Mouse (Mus musculus) bone marrow, adult 2 months (tissue): ENCODE data around the gene Usp33.

Experiments used
- CTCF ChIP-seq: fragments of 200-500 bp; IDR thresholded peaks from 2 replicates; pipeline ENCODE4 v1.5.1; 2011; ENCODE audit warnings: low read length, control low read depth; ENCODE audit not compliant: control insufficient read depth, insufficient read depth
- POLR2A ChIP-seq: fragments of 200-500 bp; IDR thresholded peaks from 2 replicates; pipeline ENCODE4 v1.6.1; 2011; ENCODE audit warnings: low read depth, mild to moderate bottlenecking, control low read depth, low read length, borderline replicate concordance; ENCODE audit not compliant: control insufficient read depth

DNA sequence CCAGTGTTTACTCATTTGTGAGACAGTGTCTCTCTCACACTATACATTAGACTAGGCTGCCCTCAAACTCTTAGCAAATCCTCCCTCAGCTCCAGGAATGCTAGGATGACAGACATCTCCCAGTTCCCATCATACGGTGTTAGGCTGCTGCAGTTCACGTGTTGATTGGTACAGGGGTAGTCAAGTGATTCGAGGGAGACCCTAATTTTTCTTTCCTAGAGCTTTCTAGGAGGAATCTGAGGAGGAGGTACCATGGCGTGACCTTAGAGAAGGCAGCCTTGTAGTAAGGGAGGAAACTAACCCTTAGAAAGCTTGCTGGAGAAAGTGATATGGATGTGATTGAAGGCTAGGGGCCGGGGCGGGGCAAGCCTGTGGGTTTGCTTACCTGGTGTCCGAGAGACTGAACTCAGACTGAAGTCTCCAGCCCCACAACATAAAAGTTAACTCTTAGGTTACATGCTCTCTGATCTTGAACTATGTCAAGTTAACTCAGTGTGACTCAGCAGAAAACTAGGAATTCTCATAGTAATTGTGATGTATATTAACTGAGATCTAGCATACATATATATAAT, 64.8 kb downstream of the Usp33 start:
- TF ChIP-seq CTCF (no peak), POLR2A (no peak)
